Mouse (Mus musculus): ENCODE results near the gene Dhx36. TPM values are rescaled to one million over a fixed set of nuclear protein-coding genes. Genes with fewer than 3 reads are reported as not detected.

Dhx36 gene
- total RNA-seq, 2 experiments from 2014 or later, result 53.7 to 55.3 TPM

DNA sequence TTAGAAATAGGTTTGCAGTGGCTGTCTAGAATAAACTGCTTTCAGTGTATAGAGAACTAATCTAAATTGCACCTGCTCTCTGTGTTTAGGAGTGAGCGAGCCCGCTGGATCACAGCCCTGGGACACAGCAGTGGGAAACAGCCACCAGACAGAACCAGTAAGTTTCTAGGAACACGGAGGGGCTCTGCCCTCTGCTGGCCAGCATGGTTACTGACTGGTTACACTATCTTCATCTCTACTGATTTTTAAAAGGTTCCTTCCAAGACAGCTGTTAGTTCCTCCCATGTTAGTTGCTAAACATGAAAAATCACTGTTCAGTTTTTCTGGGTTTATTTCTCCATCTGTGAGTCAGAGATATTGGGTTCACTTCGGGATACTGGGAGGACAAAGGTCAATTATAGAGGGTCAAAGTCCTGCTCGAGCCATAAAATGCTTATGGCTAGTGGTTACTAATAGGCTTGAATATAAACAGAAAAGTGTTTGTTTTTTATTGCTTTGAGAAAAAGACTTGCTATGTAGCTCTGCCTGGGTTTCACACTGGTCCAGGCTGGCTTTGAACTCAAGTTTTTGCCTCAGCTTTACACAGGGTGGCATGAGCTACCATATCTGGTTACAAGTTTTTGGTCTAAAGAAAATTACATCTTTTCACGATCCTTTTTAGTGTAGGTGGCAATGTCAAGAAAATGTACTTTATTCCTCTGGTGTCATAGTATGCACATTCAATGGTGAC, 48.4 kb downstream of the Dhx36 start:
- peak; percentile 88 for TF ChIP-seq CTCF (IDR thresholded peaks at IDR 0.05)
- H3K4me3 ChIP-seq, result no peak overlapping the region
- no peak overlapping the region for H3K27ac ChIP-seq
- peak; percentile 59 to 69 for DNase-seq (ENCODE audit: extremely low spot score in 1 of 2, low spot score in 2 of 2)
- intact Hi-C loops (cut with DNase I), result loop anchor here (2.0 to 5.0 kb wide), 3 partner anchors 116 to 1214 kb away; no protein-coding TSS in a partner anchor

DNA sequence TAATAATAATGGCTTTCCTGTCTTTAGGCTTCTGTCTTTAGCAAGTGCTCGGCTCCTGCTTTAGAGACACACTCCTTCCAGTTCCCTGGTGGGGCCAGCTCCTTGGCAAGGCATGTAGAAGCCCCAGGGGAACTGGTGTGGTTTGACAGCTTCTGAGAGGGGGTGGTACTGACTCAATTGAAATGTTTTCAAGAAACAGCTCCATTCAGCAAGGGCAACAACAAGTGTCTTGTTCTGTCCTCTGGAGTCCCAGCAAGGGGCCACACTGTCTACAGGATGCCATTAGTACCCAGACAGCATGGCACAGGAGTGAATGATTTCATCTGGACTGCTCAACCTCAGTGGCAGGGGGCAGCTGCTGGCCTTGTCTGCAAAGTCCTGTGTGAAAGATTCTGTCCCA, 51.0 kb downstream of the Dhx36 start:
- Histone ChIP-seq H3K27ac (no peak overlapping the region; the same call in 1 of the 2 replicates), H3K4me3 (no peak overlapping the region)
- peak in 1 of 2 experiments; percentile 40 for DNase-seq (ENCODE audit: extremely low spot score in 1 of 2, low spot score in 2 of 2)
- intact Hi-C loops (cut with DNase I), result loop anchor here (5.0 kb wide), 2 partner anchors 114 to 239 kb away; no protein-coding TSS in a partner anchor
- no peak for TF ChIP-seq CTCF (IDR thresholded peaks at IDR 0.05)

DNA sequence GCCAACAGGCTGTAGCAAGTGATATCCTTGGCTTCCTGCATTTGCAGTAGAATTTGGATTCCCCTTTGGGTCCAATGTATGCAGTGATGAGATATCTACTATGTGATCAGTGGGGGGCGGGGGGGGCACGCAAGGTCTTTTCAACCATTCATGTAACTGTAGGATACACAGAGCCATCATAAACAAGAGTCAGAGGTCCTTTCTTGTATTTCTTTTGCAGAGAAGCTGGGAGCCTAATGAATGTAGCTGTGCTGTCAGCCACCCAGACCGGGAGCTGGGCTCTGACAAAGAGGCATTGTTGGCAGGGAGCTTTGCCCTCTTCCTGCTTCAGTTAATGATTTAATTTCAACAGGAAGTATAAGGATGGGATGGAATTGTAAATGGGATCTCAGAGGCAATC, 52.7 kb downstream of the Dhx36 start:
- H3K27ac ChIP-seq, result peak overlapping the region; percentile 32
- no peak for DNase-seq (ENCODE audit: extremely low spot score in 1 of 2, low spot score in 2 of 2)
- intact Hi-C loops (cut with DNase I), result no loop called here
- TF ChIP-seq CTCF (IDR thresholded peaks at IDR 0.05), result no peak
- H3K4me3 ChIP-seq, result no peak overlapping the region

DNA sequence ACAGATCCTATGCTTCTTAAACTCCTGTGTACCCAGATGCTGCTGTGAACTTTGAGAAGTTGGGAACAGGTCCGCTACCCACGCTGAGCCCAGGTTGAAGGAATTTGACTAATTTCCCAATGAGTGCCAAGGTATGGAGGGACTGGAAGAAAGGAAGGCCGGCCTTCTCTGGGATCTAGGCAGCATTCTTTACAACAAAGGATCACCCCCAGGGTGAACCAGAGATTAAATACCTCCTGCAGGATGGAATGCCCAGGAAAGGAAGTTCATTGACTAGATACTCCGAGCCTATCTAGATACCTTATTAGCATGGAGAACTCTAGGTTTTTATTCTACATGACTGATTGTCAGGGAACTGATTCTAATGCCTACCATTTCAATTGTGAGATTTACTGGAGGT, 53.8 kb downstream of the Dhx36 start:
- TF ChIP-seq CTCF (IDR thresholded peaks at IDR 0.05), result no peak
- intact Hi-C loops (cut with DNase I), result no loop called here
- DNase-seq (ENCODE audit: extremely low spot score in 1 of 2, low spot score in 2 of 2), result no peak
- no peak overlapping the region for H3K4me3 ChIP-seq
- H3K27ac ChIP-seq, result no peak overlapping the region

DNA sequence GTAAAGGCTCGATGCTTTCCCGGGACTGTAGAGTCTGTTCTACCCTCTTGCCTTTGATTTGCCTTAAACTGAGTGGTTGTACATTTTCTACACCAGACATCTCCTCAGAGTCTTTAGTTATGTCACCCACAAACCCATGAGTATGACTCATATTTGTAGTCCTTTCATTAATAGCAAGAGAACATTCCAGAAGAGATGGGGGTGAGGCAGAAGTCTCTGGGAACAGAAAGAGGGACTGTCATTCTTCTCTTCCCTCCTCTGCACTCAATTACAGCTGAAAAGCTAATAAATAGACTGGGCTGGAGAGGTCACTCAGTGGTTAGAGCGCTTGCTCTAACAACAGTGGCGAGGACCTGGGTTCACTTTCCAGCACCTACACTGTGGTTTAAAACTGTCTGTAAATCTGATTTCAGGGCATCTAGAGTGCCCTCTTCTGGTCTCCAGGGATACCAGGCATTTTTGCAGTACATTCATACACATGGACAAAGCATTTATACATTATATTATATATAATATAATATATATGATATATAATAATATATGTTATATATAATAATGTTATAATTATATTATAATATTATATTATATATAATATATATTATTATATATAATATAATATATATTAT, 56.8 kb downstream of the Dhx36 start:
- no peak for DNase-seq (ENCODE audit: extremely low spot score in 1 of 2, low spot score in 2 of 2)
- intact Hi-C loops (cut with DNase I), result no loop called here
- Histone ChIP-seq H3K4me3 (no peak overlapping the region), H3K27ac (no peak overlapping the region)
- TF ChIP-seq CTCF (IDR thresholded peaks at IDR 0.05), result peak; percentile 23

DNA sequence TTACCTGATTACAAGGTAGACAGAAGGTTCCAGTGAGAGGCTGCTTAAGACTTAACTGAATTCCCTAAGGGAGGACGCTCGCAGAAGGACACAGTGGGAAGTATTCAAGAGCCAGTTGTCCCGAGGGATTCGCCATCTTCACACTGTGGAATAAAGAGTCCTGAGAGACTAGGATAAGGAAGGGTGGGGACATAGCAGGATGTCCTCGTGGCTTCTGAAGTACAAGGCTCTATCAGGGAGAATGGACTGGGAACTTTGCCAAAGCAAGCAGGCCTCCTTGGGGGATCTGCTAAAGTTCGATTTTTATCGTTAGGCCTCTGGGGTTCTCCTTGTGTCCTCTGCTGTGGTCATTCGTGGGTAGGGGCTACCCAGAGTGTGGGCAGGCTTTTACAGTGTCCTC, 59.7 kb downstream of the Dhx36 start:
- Histone ChIP-seq H3K4me3 (no peak overlapping the region), H3K27ac (no peak overlapping the region)
- no peak for DNase-seq (ENCODE audit: extremely low spot score in 1 of 2, low spot score in 2 of 2)
- intact Hi-C loops (cut with DNase I), result no loop called here
- no peak for TF ChIP-seq CTCF (IDR thresholded peaks at IDR 0.05)

DNA sequence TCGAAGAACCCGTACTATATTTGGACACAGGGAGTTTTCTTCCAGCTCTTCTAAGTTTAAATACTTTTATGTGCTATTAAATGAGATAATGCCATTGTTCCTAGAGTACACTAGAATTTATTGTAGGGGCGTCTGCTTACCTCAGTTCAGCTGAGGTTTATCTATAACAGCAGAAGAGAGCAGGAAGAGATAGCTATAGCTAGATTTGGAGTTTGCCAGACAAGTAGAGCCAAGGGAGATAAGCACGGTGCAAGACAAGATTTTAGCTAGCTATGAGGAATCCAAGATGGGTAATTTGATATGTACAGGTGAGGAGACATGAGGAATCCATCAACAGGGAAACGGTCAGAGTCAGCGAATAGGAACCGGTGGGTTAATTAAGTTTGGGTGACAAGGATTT, 60.5 kb downstream of the Dhx36 start:
- intact Hi-C loops (cut with DNase I), result no loop called here
- H3K4me3 ChIP-seq, result no peak overlapping the region
- DNase-seq (ENCODE audit: extremely low spot score in 1 of 2, low spot score in 2 of 2), result no peak
- TF ChIP-seq CTCF (IDR thresholded peaks at IDR 0.05), result no peak
- no peak overlapping the region for H3K27ac ChIP-seq

DNA sequence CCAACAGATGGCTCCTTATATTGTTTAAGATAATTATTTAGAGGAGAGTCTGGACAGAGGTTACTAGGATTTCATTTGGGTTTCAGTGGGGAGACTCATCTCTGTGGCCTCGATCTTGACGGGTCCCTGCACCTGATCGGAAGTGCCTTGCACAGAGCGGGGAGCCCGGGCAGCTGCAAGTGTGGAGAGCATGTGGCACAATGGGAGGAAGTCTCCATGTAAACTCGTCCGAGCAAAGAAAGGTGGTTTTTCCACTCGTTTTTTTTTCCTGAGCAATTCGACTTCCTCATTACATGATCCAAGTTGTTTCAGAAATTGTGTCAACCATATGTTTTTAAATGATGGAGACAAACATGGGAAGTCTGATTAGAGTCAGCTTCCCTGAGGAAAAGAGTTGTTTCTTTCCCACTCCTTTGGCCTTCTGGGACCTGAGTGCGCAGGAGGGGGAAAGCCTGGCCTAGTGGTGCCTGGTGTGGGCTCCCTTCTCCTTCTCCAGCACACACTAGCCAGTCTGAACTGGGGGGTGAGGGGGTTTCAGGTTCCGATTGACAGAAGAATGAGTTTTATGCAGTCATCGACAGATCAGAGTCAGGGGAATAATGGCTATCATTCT, 63.1 kb downstream of the Dhx36 start:
- intact Hi-C loops (cut with DNase I), result no loop called here
- TF ChIP-seq CTCF (IDR thresholded peaks at IDR 0.05), result no peak
- Histone ChIP-seq H3K27ac (no peak overlapping the region), H3K4me3 (no peak overlapping the region)
- DNase-seq (ENCODE audit: extremely low spot score in 1 of 2, low spot score in 2 of 2), result no peak

DNA sequence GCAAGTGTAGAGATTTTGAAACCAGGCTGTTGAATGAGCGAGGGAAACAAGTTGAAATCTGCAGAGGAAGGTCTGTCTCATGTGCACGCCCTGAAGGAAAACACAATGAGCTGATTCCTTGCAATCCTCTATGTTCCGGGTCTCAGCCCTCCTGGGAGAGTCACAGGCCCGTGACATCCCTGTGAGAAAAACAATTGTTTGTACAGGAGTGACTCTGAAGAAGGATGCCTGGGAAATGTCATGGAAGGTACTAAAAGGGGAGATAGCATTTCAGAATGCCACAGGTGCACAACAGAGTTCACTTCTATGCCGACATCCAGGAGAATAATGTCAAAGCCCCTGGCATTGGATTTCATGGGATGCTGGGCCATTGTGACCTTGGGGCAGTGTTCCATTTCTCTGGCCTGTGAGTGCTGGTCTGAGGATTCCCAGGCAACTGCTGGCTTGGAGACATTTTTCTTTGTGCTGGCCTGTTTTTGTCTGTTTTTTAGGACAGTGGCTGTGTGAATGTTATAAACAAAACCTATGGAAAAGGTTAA, 66.3 kb downstream of the Dhx36 start:
- TF ChIP-seq CTCF (IDR thresholded peaks at IDR 0.05), result no peak
- no peak overlapping the region for H3K27ac ChIP-seq
- intact Hi-C loops (cut with DNase I), result no loop called here
- no peak overlapping the region for H3K4me3 ChIP-seq
- no peak for DNase-seq (ENCODE audit: extremely low spot score in 1 of 2, low spot score in 2 of 2)

DNA sequence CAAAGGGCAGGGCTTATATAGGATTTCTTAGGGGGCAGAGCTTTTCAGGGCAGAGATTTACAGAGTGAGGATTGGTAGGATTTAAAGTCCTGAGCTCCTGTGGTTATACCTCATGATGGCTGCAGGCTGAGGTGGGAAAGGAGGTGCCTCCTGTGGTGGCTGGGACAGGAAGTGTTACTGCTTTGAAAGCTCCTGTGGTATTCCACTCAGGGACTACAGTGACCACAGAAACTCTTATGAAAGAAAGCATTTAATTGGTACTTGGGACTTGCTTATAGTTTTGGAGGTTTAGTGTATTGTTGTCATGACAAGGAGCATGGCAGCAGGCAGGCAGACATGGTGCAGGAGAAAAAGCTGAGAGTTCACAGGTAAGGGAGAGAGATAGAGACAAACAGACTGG, 70.9 kb downstream of the Dhx36 start:
- Histone ChIP-seq H3K4me3 (no peak overlapping the region), H3K27ac (no peak overlapping the region)
- no peak for TF ChIP-seq CTCF (IDR thresholded peaks at IDR 0.05)
- DNase-seq (ENCODE audit: extremely low spot score in 1 of 2, low spot score in 2 of 2), result no peak
- intact Hi-C loops (cut with DNase I), result no loop called here

DNA sequence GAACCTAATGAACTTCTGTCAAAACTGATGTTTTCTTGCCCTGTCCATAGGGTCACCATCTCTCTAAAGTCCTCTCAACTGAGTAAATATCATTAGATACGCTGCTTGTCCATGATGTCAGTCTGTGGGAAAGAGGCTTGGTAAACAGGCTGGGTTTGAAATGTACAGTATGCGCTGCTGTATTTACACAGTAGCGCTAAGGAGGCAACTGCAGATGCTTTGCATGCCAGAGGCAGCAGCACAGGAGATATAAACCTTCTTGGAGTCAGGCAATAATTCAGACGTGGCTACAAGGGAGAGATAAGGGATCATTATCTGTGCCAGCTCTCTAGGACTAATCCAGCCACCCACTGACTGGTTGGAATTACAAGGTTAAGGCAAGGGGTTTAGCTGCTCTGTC, 73.1 kb downstream of the Dhx36 start:
- DNase-seq (ENCODE audit: extremely low spot score in 1 of 2, low spot score in 2 of 2), result no peak
- no peak for TF ChIP-seq CTCF (IDR thresholded peaks at IDR 0.05)
- Histone ChIP-seq H3K27ac (no peak overlapping the region), H3K4me3 (no peak overlapping the region)
- intact Hi-C loops (cut with DNase I), result no loop called here

All from left cerebral cortex, adult 2 months (tissue).